14 mouse cellular contexts compared by ENCODE assay signal in genomic region chr13:28770018-28770417, GRCm38 (mm10).
DNase-seq lines count a peak whose midpoint lies in the region; ATAC-seq and TF ChIP-seq lines count a peak whose summit lies in the region.
"Had no signal": no experiment of that assay in that cellular context is flagged by ENCODE, and none has a peak within 500 bp of the region (broad histone marks: within the 10 kb centered on the region; RNA-seq: fewer than 3 reads in every experiment).

No protein-coding gene starts in this region.

- 58% methylated on average over 4 of the region's 4 CpGs for WGBS in heart, embryonic 14.5 days
- WGBS in limb, embryonic 14.5 days: 51% methylated on average over 4 of the region's 4 CpGs

- ATAC-seq in heart, embryonic 14.5 days (ENCODE audit: insufficient number of reproducible peaks, insufficient read depth, low FRiP score, low read depth): no peak
- ATAC-seq in limb, embryonic 14.5 days (ENCODE audit: low FRiP score, low read depth): no peak
- ATAC-seq: CD4-positive, CD25-positive, alpha-beta regulatory T cell, adult 4 months had no signal

- peak overlapping the region; percentile 57 for H3K4me2 ChIP-seq in heart, embryonic 14.5 days (ENCODE audit: low read length)
- H3K4me2 ChIP-seq in limb, embryonic 14.5 days (replicated peaks; ENCODE audit: low read depth, low read length, severe bottlenecking): no peak overlapping the region
- H3K4me2 ChIP-seq: liver, embryonic 13.5 days had no signal

- no peak for TF ChIP-seq POLR2A in embryonic fibroblast, embryonic 13.5 days (IDR thresholded peaks at IDR 0.05; ENCODE audit: low read depth, low read length)
- TF ChIP-seq POLR2A in limb, embryonic 14.5 days (IDR thresholded peaks at IDR 0.05; ENCODE audit: borderline replicate concordance, extremely low read depth, insufficient read depth, insufficient read length): no peak

- no peaks in the 10 kb centered on the region for H3K27me3 ChIP-seq in heart, embryonic 14.5 days (ENCODE audit: control insufficient read depth, insufficient read depth, low read length)
- H3K27me3 ChIP-seq in limb, embryonic 14.5 days (ENCODE audit: control insufficient read depth, insufficient read depth, low read length): no peaks in the 10 kb centered on the region
- H3K27me3 ChIP-seq: liver, embryonic 13.5 days had no signal

- no peak overlapping the region; the same call in 1 of the 2 replicates for H3K9ac ChIP-seq in heart, embryonic 14.5 days (ENCODE audit: low read length)
- no peak overlapping the region for H3K9ac ChIP-seq in limb, embryonic 14.5 days (ENCODE audit: low read depth, low read length, severe bottlenecking)
- H3K9ac ChIP-seq: liver, embryonic 13.5 days had no signal

- H3K4me3 ChIP-seq in heart, embryonic 14.5 days (ENCODE audit: control insufficient read depth in 1 of 2, insufficient read depth in 1 of 2, low read depth in 1 of 2, low read length in 2 of 2): no peak overlapping the region
- no peak overlapping the region for H3K4me3 ChIP-seq in embryonic fibroblast, embryonic 13.5 days (ENCODE audit: insufficient read depth, low read length)
- H3K4me3 ChIP-seq in limb, embryonic 14.5 days (replicated peaks; ENCODE audit: low read length): no peak overlapping the region
- H3K4me3 ChIP-seq: liver, embryonic 13.5 days had no signal

- H3K27ac ChIP-seq in heart, embryonic 14.5 days (replicated peaks in 1 of 2; ENCODE audit: control insufficient read depth in 1 of 2, insufficient read depth in 1 of 2, low read depth in 2 of 2, low read length in 2 of 2): peak overlapping the region; percentile 58 to 73; a peak in 2 of 4 replicates
- peak overlapping the region; percentile 62 for H3K27ac ChIP-seq in embryonic fibroblast, embryonic 13.5 days (ENCODE audit: insufficient read depth, low read length)
- H3K27ac ChIP-seq in limb, embryonic 14.5 days (replicated peaks; ENCODE audit: low read depth, low read length): 0 out of 2 replicates have a peak overlapping the region, but pooled peaks have one; percentile 28
- H3K27ac ChIP-seq: liver, embryonic 13.5 days had no signal

- no peaks in the 10 kb centered on the region for H3K9me3 ChIP-seq in heart, embryonic 14.5 days (ENCODE audit: control insufficient read depth, low read length)
- H3K9me3 ChIP-seq in limb, embryonic 14.5 days (ENCODE audit: control insufficient read depth, low read length): no peaks in the 10 kb centered on the region
- H3K9me3 ChIP-seq: liver, embryonic 13.5 days had no signal

- no peak for TF ChIP-seq CTCF in embryonic fibroblast, embryonic 13.5 days (IDR thresholded peaks at IDR 0.05; ENCODE audit: borderline replicate concordance, insufficient read depth, low read length)

- H3K4me1 ChIP-seq in heart, embryonic 14.5 days (ENCODE audit: control insufficient read depth in 2 of 2, insufficient read depth in 2 of 2, low read length in 2 of 2): peaks cover 21 to 30% of the 10 kb centered on the region in 2 experiments
- peaks cover 14% of the 10 kb centered on the region for H3K4me1 ChIP-seq in embryonic fibroblast, embryonic 13.5 days (ENCODE audit: control insufficient read depth, insufficient read depth, low read length)
- peaks cover 35% of the 10 kb centered on the region for H3K4me1 ChIP-seq in limb, embryonic 14.5 days (ENCODE audit: control insufficient read depth, insufficient read depth, low read length)

- H3K36me3 ChIP-seq in heart, embryonic 14.5 days (ENCODE audit: control insufficient read depth, insufficient read depth, low read length): no peaks in the 10 kb centered on the region
- H3K36me3 ChIP-seq in limb, embryonic 14.5 days (ENCODE audit: control insufficient read depth, insufficient read depth, low read length): no peaks in the 10 kb centered on the region
- H3K36me3 ChIP-seq: liver, embryonic 13.5 days had no signal

- DNase-seq in heart, adult 18-20 months: no peak
- peak; percentile 79 for DNase-seq in 416B (ENCODE audit: low read depth)
- DNase-seq in limb, embryonic 14.5 days (ENCODE audit: low spot score): no peak
- no peak for DNase-seq in layer of hippocampus, postnatal 25 days (ENCODE audit: extremely low spot score in 1 of 2, low spot score in 1 of 2)
- DNase-seq in layer of hippocampus, adult 9-10 months (ENCODE audit: low spot score): no peak
- no peak for DNase-seq in cerebellum, postnatal 25 days
- DNase-seq: cerebellum, adult 18-20 months; kidney, postnatal 25 days; liver, embryonic 13.5 days; right cerebral cortex, postnatal 14 days; thymus, postnatal 14 days had no signal
